Mouse (Mus musculus): ENCODE data around the gene Galntl6.

Galntl6 gene

GRCm38 (mm10) chr8:57918720-57919640 is 993.5 kb downstream of the Galntl6 start:
- in situ Hi-C loops (cut with MboI; ENCODE audit: unreplicated experiment in 2 of 2): no loop called here

- in situ Hi-C loops (cut with MboI; ENCODE audit: unreplicated experiment in 2 of 2): no loop called here
Observed at GRCm38 (mm10) chr8:57893360-57893759, 1019.1 kb downstream of the Galntl6 start.

- in situ Hi-C loops (cut with MboI; ENCODE audit: unreplicated experiment in 2 of 2): no loop called here
Observed at GRCm38 (mm10) chr8:57892115-57892514, 1020.3 kb downstream of the Galntl6 start.

GRCm38 (mm10) chr8:57890159-57890558 is 1022.3 kb downstream of the Galntl6 start:
- in situ Hi-C loops (cut with MboI; ENCODE audit: unreplicated experiment in 2 of 2): no loop called here

- in situ Hi-C loops (cut with MboI; ENCODE audit: unreplicated experiment in 2 of 2): no loop called here
Observed at GRCm38 (mm10) chr8:57888831-57889230, 1023.6 kb downstream of the Galntl6 start.

GRCm38 (mm10) chr8:57879452-57879851 is 1033.0 kb downstream of the Galntl6 start:
- in situ Hi-C loops (cut with MboI; ENCODE audit: unreplicated experiment in 2 of 2): no loop called here

- in situ Hi-C loops (cut with MboI; ENCODE audit: unreplicated experiment in 2 of 2): no loop called here
Observed at GRCm38 (mm10) chr8:57849074-57849473, 1063.4 kb downstream of the Galntl6 start.

GRCm38 (mm10) chr8:57843461-57843860 is 1069.0 kb downstream of the Galntl6 start:
- in situ Hi-C loops (cut with MboI; ENCODE audit: unreplicated experiment in 2 of 2): no loop called here

GRCm38 (mm10) chr8:57842462-57843391 is 1069.7 kb downstream of the Galntl6 start:
- in situ Hi-C loops (cut with MboI; ENCODE audit: unreplicated experiment in 2 of 2): no loop called here

- in situ Hi-C loops (cut with MboI; ENCODE audit: unreplicated experiment in 2 of 2): no loop called here
Observed at GRCm38 (mm10) chr8:57841446-57841845, 1071.0 kb downstream of the Galntl6 start.

GRCm38 (mm10) chr8:57837384-57837783 is 1075.1 kb downstream of the Galntl6 start:
- in situ Hi-C loops (cut with MboI; ENCODE audit: unreplicated experiment in 2 of 2): no loop called here

GRCm38 (mm10) chr8:57836981-57837380 is 1075.5 kb downstream of the Galntl6 start:
- in situ Hi-C loops (cut with MboI; ENCODE audit: unreplicated experiment in 2 of 2): no loop called here

- in situ Hi-C loops (cut with MboI; ENCODE audit: unreplicated experiment in 2 of 2): no loop called here
Observed at GRCm38 (mm10) chr8:57836201-57836883, 1076.1 kb downstream of the Galntl6 start.

- in situ Hi-C loops (cut with MboI; ENCODE audit: unreplicated experiment in 2 of 2): no loop called here
Observed at GRCm38 (mm10) chr8:57823151-57823550, 1089.3 kb downstream of the Galntl6 start.

- in situ Hi-C loops (cut with MboI; ENCODE audit: unreplicated experiment in 2 of 2): no loop called here
Observed at GRCm38 (mm10) chr8:57816034-57816433, 1096.4 kb downstream of the Galntl6 start.

- in situ Hi-C loops (cut with MboI; ENCODE audit: unreplicated experiment in 2 of 2): no loop called here
Observed at GRCm38 (mm10) chr8:57807060-57807459, 1105.4 kb downstream of the Galntl6 start.

- in situ Hi-C loops (cut with MboI; ENCODE audit: unreplicated experiment in 2 of 2): no loop called here
Observed at GRCm38 (mm10) chr8:57805094-57805493, 1107.3 kb downstream of the Galntl6 start.

- in situ Hi-C loops (cut with MboI; ENCODE audit: unreplicated experiment in 2 of 2): loop anchor here in 1 of 2 experiments (5.0 kb wide), 1 partner anchor 267 kb away; no protein-coding TSS in a partner anchor
Observed at GRCm38 (mm10) chr8:57803821-57804220, 1108.6 kb downstream of the Galntl6 start.

- in situ Hi-C loops (cut with MboI; ENCODE audit: unreplicated experiment in 2 of 2): loop anchor here in 1 of 2 experiments (5.0 kb wide), 1 partner anchor 264 kb away; no protein-coding TSS in a partner anchor
Observed at GRCm38 (mm10) chr8:57801197-57801596, 1111.2 kb downstream of the Galntl6 start.

GRCm38 (mm10) chr8:57800327-57800726 is 1112.1 kb downstream of the Galntl6 start:
- in situ Hi-C loops (cut with MboI; ENCODE audit: unreplicated experiment in 2 of 2): loop anchor here in 1 of 2 experiments (5.0 kb wide), 1 partner anchor 263 kb away; no protein-coding TSS in a partner anchor

All from v-Abl transformed pro-B cells (cell line).